Mouse (Mus musculus) T-helper 17 cell (primary cell): ENCODE measurements around the gene Actrt2.

Experiments used
- in situ Hi-C, 2 experiments: fragments of 300-600 bp; cut with MboI, MseI; formaldehyde crosslinking; loops; 1 replicate in 1 of 2; 2 replicates in 1 of 2; pipeline ENCODE4 v1.15.1; 2025; ENCODE audit warnings: high pct_unique_total_duplicates in 2 of 2

Gene Actrt2

DNA sequence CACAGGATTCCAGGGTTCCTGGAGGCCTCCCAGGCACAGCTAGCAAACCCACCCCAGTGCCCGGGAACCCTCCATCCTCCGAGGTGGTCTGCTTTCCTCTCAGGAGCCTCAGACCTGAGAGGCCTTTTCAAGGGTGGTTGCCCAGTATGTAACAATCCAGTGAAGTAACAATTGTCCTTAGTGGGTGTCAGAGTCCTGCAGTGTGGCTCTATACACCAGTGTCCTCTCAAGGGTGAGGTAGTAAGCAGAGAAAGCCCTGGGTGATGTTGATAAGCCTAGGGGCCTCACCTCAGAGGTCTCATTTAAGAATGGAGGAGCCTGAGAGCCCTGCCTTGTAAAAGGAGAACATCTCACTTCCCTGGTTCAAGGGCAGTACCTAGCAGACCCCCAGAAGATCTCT, at the start of gene Actrt2:
Gene Actrt2 (minus strand): TSS at position 101 of the 400 bp plus-strand sequence.
- in situ Hi-C loops, result no loop called here

DNA sequence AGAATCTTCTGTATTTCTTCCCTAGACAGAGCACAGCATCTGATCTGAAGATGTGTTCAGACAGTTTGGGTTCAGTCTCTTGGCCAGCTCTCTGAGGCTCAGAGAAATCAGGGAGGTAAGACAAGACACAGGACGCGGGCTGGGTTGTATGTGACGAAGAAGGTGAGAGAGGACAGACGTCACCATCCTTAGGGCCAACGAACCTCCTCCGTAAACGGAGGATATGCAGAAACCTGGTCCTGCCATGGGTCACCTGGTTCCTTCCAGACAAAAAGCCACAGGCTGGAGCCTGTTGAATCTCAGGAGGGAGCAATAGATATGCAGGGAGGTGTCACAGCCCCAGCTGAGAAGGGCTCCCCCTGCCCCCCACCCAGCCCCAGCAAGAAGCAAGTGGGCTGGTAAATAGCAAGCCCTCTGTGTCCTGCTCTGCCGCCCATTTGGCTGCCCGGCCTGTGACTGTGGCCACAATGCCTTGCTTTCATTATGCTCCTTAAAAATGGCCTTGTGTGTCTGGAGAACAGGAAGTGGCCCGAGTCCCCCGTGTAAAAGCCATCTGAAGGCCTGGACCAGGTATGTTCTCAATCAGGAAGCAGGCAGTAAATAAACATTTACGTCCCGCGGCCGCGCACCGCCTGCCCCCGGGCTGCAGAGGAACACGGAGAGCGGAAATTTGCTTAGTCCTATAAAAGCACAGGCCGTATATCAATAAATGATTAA, 41.9 kb upstream of the Actrt2 start:
- in situ Hi-C loops, result no loop called here

GRCm38 (mm10) chr4:154708811-154709210, 41.1 kb upstream of the Actrt2 start:
- in situ Hi-C loops, result no loop called here

GRCm38 (mm10) chr4:154708223-154708622, 40.6 kb upstream of the Actrt2 start:
- in situ Hi-C loops, result no loop called here

DNA sequence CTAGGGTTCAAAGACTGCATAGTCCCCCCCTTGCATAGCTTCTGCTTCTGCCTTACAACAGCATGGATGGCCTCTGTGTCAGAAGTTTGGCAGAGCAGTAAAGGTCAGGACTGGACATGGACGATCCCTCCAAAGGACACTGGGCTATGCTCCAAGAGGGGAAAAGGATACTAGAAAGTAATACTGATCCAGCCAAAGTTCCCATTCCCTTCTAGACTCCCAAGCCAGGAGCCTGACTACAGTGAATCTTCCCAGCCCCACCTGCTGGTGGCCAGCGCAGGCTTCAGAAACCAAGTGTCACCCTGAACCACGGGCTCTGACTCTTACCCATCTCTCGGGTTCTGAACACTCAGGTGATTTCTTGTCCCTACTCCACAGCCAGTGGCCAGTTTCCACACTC, 39.9 kb upstream of the Actrt2 start:
- in situ Hi-C loops, result no loop called here

DNA sequence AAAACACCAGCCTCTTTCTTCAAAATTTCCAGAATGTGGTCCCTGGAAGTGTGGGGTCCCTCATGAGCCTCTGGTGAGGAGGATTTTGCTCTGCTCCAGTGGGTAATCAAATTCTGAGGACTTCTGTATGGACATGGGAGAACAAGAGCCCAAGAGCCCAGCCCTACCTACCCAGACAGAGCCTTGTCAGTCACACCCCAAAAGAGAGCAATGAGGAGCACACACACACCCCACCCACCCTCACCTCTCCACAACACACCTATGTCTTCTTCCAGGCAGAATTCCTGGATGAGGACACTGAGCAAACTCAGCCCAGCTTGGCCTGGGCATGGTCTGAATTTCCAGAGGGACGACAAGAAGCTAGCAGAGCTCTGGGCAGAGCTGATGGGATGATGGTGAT, 38.8 kb upstream of the Actrt2 start:
- in situ Hi-C loops, result no loop called here

DNA sequence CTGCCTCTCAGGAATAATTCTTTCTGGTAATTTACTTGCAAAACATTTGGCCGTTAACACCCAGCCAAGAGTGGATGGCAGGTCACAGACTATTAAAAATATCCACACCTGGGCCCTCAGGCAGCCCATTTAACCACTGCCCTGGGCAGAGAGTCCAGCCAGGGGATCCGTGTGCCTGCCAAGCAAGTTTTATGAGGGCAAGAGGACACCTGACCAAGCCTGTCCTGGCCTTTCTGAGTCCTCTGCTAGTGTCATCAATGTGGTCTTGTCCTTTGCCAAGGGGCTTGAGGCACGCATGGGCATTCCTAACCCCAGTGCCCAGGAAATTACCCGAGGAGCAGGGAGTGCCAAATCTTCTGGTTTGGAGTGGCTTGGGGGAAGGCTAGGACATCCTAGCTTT, 38.0 kb upstream of the Actrt2 start:
- in situ Hi-C loops, result no loop called here

GRCm38 (mm10) chr4:154705056-154705455, 37.4 kb upstream of the Actrt2 start:
- in situ Hi-C loops, result no loop called here

DNA sequence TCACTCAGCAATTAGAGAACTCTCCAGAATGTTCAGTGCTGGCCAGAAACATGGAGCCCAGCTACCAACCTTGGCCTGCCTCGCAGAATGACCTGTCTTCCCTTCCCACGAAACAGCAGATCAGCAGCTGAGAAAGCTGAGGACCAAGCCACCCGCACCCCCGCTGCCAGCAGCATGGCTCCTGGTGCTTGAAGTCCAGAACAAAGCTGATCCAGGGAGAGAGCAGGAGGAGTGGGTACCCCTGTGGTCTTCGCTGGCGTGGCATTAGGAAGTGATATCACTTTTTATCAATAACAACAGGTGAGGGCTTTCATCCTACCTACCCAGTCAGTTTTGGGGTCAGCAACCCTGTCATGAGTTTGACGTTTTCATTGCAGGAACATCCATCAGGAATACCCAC, 36.9 kb upstream of the Actrt2 start:
- in situ Hi-C loops, result no loop called here

- in situ Hi-C loops, result no loop called here
Measured at GRCm38 (mm10) chr4:154703426-154704070, 35.9 kb upstream of the Actrt2 start.

- in situ Hi-C loops, result no loop called here
Measured at GRCm38 (mm10) chr4:154702931-154703330, 35.3 kb upstream of the Actrt2 start.

GRCm38 (mm10) chr4:154702186-154702585, 34.5 kb upstream of the Actrt2 start:
- in situ Hi-C loops, result no loop called here

DNA sequence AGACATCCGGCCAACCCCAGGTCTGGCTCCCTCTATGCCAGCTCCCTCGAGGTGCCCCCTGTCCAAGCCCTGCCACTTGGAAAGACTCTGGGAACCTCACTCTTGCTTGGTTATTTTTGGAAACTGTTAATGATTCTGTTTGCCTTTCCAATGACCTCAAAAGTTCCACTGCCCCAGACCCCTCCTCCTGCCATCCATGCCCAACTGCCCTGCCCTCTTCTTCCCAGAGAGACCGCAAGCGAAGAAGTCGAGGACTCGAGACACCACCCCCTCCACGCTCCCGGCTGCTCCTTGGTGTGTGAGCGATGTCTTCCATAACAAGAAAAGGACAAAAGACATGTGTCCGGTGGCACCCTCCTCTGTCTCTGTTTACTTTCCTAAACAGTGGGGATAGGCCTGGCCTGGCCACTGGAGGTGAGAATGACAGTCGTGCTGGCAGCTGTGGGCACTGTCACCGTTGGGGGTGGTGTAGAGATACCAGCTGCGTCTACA, 33.3 kb upstream of the Actrt2 start:
- in situ Hi-C loops, result no loop called here

DNA sequence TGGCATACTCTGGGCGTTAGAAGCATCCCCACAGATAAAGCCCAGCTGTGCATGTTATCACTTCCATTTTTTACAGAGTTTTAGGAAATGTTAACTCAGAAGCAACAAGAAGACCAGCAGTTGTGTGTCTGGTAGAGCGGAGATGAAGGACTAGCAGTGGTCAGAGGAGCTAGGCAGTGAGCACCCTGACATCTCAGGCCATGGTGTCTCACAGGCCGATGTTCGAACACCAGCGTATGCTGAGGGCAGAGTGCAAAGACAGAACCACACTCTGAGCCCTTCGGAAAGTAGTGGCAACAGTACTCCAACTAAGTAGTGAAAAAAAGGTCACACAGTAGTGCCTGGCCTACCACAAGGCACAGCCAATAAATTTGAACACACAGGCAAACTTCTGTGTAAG, 32.8 kb upstream of the Actrt2 start:
- in situ Hi-C loops, result no loop called here

GRCm38 (mm10) chr4:154699236-154699635, 31.6 kb upstream of the Actrt2 start:
- in situ Hi-C loops, result no loop called here

- in situ Hi-C loops, result no loop called here
Measured at GRCm38 (mm10) chr4:154698631-154699030, 31.0 kb upstream of the Actrt2 start.

GRCm38 (mm10) chr4:154698021-154698590, 30.4 kb upstream of the Actrt2 start:
- in situ Hi-C loops, result no loop called here

GRCm38 (mm10) chr4:154697476-154697875, 29.8 kb upstream of the Actrt2 start:
- in situ Hi-C loops, result no loop called here

DNA sequence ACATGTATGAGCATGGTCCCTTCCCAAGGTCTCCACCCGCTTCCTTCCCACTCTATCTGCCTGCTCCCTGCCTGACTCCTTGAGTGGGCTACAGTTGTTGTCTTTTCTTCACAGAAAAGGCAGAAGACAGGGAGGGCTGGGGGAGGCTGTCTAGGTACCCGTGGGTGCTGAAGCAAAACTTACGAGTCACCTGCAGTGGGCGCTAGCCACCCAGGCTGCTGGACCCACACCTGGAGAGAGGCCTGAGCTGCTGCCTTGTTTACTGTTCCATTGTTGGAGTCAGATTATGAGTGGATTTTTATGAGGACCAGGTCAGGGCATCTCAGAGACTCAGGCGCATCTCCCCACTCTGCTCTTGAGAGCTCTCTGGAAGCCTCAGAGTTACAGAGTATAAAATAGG, 28.9 kb upstream of the Actrt2 start:
- in situ Hi-C loops, result no loop called here

DNA sequence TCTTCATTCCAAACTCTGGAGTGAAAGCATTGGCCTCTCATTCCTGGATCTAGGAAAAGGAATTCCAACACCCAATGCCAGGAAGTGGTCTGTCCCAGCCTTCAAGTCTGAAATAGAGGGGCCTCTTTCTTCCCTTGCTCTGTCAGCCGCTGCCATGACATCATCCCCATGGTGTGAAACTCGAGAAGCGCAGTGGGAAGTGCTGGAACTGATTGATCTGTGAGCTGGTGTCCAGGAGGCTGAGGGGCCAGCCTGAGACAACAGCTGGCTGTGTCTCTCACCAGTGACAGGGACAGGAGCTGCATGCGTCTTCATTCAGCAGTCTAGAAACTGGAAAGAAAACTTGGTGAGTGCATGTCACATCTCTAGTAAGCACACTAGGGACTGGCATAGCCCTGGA, 28.5 kb upstream of the Actrt2 start:
- in situ Hi-C loops, result no loop called here

DNA sequence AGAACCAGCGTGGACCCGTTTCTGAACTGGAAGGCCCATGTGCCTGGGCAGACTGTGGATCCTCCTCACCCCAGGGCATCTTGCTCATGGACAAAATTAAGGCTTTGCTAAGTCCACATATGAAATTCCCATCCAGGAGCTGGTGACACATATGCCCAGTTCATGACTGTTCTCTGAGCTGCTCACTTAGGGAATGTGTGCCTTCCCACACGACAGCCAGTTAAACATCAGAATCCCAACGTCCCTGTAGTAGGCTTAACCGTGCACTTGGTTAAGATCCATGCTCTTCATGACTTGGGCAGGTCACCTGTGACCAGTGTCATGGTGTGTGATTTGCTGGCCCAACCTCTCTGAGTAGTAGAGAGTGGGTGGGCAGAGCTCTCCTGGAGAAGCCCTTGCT, 26.7 kb upstream of the Actrt2 start:
- in situ Hi-C loops, result no loop called here

DNA sequence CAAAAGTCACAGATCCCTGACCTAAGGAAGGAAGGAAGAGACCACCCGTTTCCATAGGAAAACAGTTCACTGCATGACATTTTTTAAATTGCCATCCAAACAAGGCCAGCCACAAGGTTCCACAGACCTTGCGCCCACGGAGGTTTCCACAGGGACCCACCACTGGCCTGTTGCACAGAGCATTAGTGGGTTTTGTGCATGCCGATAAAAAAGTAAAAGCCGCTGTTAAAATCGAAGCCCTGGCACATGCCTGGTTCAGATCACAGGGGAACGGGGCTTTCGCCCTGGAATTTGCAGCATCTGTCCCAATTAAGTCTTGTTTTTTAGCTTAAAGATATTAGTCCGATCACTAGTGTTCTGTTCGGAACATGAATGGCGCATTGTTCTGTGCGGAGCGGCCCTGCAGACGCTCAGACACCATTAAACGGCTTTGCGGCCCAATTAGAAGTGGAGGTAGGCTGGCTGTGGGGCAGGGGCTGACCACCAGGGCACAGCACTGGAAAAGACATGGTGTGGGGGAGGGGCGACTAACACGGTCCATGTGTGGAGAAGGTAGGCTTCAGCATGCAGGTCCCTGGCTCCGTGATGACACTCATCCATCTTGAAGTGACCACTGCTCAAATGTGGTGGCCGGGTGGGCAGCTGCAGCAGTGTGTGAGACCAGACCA, 25.8 kb upstream of the Actrt2 start:
- in situ Hi-C loops, result no loop called here
